Mouse (Mus musculus) spleen, postnatal 4 days (tissue): ENCODE measurements around the gene Gm44790.
A peak's percentile ranks its signal among the peaks of the same experiment; 100 is the strongest.
"Not testable (repeated sequence)": the region's sequence is repeated elsewhere in the genome, so short reads cannot be mapped to it uniquely, and the experiment has no call there.

ENCODE experiments used
- DNase-seq, 2 experiments: peaks; one replicate each; pipeline ENCODE4 v3.0.0; 2022; ENCODE audit warnings: low spot score in 2 of 2

The Gm44790 gene

GRCm38 (mm10) chr6:86426358-86426757 lies at the start of gene Gm44790:
Gene Gm44790, plus strand, starts transcription at chr6:86426658.
- no peak for DNase-seq

- no peak for DNase-seq
Measured at GRCm38 (mm10) chr6:86378341-86378740, 48.1 kb upstream of the Gm44790 start.

- DNase-seq: not testable (repeated sequence)
Measured at GRCm38 (mm10) chr6:86380112-86380511, 46.3 kb upstream of the Gm44790 start.

- DNase-seq: no peak
Measured at GRCm38 (mm10) chr6:86382551-86382950, 43.9 kb upstream of the Gm44790 start.

GRCm38 (mm10) chr6:86383370-86383769 lies 43.1 kb upstream of the Gm44790 start:
- DNase-seq: no peak

- no peak for DNase-seq
Measured at GRCm38 (mm10) chr6:86384692-86385091, 41.8 kb upstream of the Gm44790 start.

GRCm38 (mm10) chr6:86385362-86386104 lies 40.9 kb upstream of the Gm44790 start:
- DNase-seq: no peak

GRCm38 (mm10) chr6:86387313-86387712 lies 39.1 kb upstream of the Gm44790 start:
- no peak for DNase-seq

GRCm38 (mm10) chr6:86388461-86388860 lies 38.0 kb upstream of the Gm44790 start:
- no peak for DNase-seq

- no peak for DNase-seq
Measured at GRCm38 (mm10) chr6:86391326-86391725, 35.1 kb upstream of the Gm44790 start.

- no peak for DNase-seq
Measured at GRCm38 (mm10) chr6:86393187-86393586, 33.3 kb upstream of the Gm44790 start.

- DNase-seq: no peak
Measured at GRCm38 (mm10) chr6:86394078-86394720, 32.3 kb upstream of the Gm44790 start.

GRCm38 (mm10) chr6:86395021-86395420 lies 31.4 kb upstream of the Gm44790 start:
- DNase-seq: no peak

GRCm38 (mm10) chr6:86395969-86396368 lies 30.5 kb upstream of the Gm44790 start:
- DNase-seq: no peak

- DNase-seq: peak; percentile 87 to 93
Measured at GRCm38 (mm10) chr6:86396581-86397256, 29.7 kb upstream of the Gm44790 start, which contains the start of gene Pcyox1. Gene Pcyox1, minus strand, starts transcription at chr6:86397154.

- no peak for DNase-seq
Measured at GRCm38 (mm10) chr6:86397257-86397980, 29.0 kb upstream of the Gm44790 start.

- no peak for DNase-seq
Measured at GRCm38 (mm10) chr6:86398986-86399385, 27.5 kb upstream of the Gm44790 start.

GRCm38 (mm10) chr6:86399995-86400394 lies 26.5 kb upstream of the Gm44790 start:
- no peak for DNase-seq

- DNase-seq: peak; percentile 76 to 83
Measured at GRCm38 (mm10) chr6:86400972-86401371, 25.5 kb upstream of the Gm44790 start.

GRCm38 (mm10) chr6:86402681-86403607 lies 23.5 kb upstream of the Gm44790 start:
- DNase-seq: no peak

GRCm38 (mm10) chr6:86403728-86404099 lies 22.7 kb upstream of the Gm44790 start:
- peak; percentile 87 to 92 for DNase-seq
